Mouse (Mus musculus): ENCODE measurements around the gene Spata33. TPM values are rescaled to one million over a fixed set of nuclear protein-coding genes. Genes with fewer than 3 reads are reported as not detected.

The Spata33 gene
- total RNA-seq, 1 experiment = 1.2 TPM

DNA sequence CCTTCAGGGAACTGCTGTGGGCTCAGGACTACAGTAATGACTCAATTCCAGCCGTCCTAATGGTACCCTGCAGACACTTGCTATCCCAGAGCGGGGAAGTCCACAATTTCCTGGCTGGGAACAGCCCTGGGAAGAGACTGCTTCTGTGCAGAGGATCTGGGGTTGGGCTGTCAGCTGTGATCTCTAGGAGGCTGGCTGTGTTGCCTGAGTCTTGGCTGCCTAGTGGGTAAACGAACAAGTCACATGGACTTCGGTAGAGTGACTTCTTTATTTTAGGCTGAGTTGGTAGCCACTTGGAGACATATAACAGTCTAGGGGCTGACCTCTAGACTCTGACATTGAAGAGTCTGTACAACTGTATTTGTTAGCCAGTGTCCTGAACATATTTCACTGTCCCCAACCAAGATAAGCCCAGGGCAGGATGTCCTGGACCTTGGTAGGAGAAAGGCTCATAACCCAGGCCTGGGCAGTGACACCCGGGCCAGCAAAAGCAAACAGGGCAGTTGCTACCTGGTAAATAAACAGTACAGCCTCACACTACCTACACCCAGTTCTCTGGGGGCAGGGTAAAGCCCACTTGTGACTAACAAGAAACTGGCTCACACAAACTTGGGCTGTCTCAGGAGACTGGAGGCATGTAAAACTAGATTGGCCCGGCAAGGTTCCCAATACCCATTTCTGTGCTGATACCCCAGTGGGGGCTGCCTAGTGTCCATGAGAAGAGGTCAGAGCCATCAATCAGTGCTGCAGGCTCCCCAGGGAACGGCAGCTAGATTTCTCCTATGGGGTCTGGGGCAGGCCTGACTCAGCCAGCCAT lies 29.7 kb downstream of the Spata33 start:
- in situ Hi-C loops (cut with MboI; ENCODE audit: low sequenced_read_pairs in 2 of 2, unreplicated experiment in 2 of 2) = no loop called here
- Histone ChIP-seq H3K27ac (ENCODE audit: insufficient read depth, low read depth, low read length, poor library complexity, severe bottlenecking) (no peak overlapping the region), H3K9me3 (ENCODE audit: control insufficient read depth, insufficient read depth, low read depth, low read length) (no peaks in the 10 kb centered on the region), H3K4me1 (ENCODE audit: control insufficient read depth in 2 of 2, insufficient read depth in 2 of 2, low read length in 2 of 2, poor library complexity in 1 of 2) (peaks cover 0 to 2% of the 10 kb centered on the region in 2 experiments; a peak in 1 of 4 replicates), H3K4me3 (ENCODE audit: insufficient read depth in 1 of 2, low read depth in 1 of 2, low read length in 2 of 2, poor library complexity in 1 of 2, severe bottlenecking in 1 of 2) (no peak overlapping the region), H3K36me3 (ENCODE audit: control insufficient read depth, insufficient read depth, low read length, poor library complexity, severe bottlenecking) (peaks cover 2% of the 10 kb centered on the region; the same call in 1 of the 2 replicates), H3K9ac (ENCODE audit: insufficient read depth, low read depth, low read length, poor library complexity, severe bottlenecking) (no peak overlapping the region)
- no peak for DNase-seq (ENCODE audit: low read depth, low spot score)
- TF ChIP-seq HCFC1 (IDR thresholded peaks at IDR 0.05; ENCODE audit: borderline replicate concordance, insufficient read depth, low read length) (no peak), CHD2 (IDR thresholded peaks at IDR 0.05; ENCODE audit: low read depth, low read length) (no peak), MAFK (IDR thresholded peaks at IDR 0.05; ENCODE audit: insufficient read depth, low read depth, low read length) (no peak), ZNF384 (IDR thresholded peaks at IDR 0.05; ENCODE audit: low read depth, low read length) (no peak), ZC3H11A (IDR thresholded peaks at IDR 0.05; ENCODE audit: borderline replicate concordance, low read depth, low read length) (no peak)

DNA sequence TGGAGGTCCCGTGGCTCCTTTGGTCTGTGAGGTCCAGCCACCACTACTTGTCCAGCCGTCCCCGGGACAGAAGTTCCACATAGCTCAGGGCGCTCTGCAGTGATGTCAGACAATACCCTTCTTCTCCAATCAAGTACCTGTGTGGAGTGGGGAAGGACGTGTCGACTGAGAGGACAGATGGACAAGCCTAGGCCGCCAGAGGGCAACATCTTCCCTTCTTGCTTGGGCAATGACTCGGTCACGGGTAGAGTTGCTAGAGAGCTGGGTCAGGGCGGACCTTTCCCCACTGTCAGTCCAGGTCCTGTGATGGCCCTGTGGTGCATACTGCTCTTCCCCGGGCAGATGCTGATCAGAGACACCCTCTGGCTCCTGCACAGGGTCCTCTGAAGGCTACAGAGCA lies 30.4 kb downstream of the Spata33 start:
- no peak for TF ChIP-seq MAFK (IDR thresholded peaks at IDR 0.05; ENCODE audit: insufficient read depth, low read depth, low read length)
- TF ChIP-seq ZC3H11A (IDR thresholded peaks at IDR 0.05; ENCODE audit: borderline replicate concordance, low read depth, low read length) = no peak
- no peak for TF ChIP-seq HCFC1 (IDR thresholded peaks at IDR 0.05; ENCODE audit: borderline replicate concordance, insufficient read depth, low read length)
- no peak for TF ChIP-seq ZNF384 (IDR thresholded peaks at IDR 0.05; ENCODE audit: low read depth, low read length)
- no peak for TF ChIP-seq CHD2 (IDR thresholded peaks at IDR 0.05; ENCODE audit: low read depth, low read length)
- no peak for DNase-seq (ENCODE audit: low read depth, low spot score)
- Histone ChIP-seq H3K4me1 (ENCODE audit: control insufficient read depth in 2 of 2, insufficient read depth in 2 of 2, low read length in 2 of 2, poor library complexity in 1 of 2) (peaks cover 0 to 2% of the 10 kb centered on the region in 2 experiments; a peak in 1 of 4 replicates), H3K9me3 (ENCODE audit: control insufficient read depth, insufficient read depth, low read depth, low read length) (no peaks in the 10 kb centered on the region), H3K36me3 (ENCODE audit: control insufficient read depth, insufficient read depth, low read length, poor library complexity, severe bottlenecking) (peaks cover 2% of the 10 kb centered on the region; the same call in 1 of the 2 replicates), H3K27ac (ENCODE audit: insufficient read depth, low read depth, low read length, poor library complexity, severe bottlenecking) (no peak overlapping the region), H3K9ac (ENCODE audit: insufficient read depth, low read depth, low read length, poor library complexity, severe bottlenecking) (no peak overlapping the region), H3K4me3 (ENCODE audit: insufficient read depth in 1 of 2, low read depth in 1 of 2, low read length in 2 of 2, poor library complexity in 1 of 2, severe bottlenecking in 1 of 2) (no peak overlapping the region)
- in situ Hi-C loops (cut with MboI; ENCODE audit: low sequenced_read_pairs in 2 of 2, unreplicated experiment in 2 of 2) = no loop called here

DNA sequence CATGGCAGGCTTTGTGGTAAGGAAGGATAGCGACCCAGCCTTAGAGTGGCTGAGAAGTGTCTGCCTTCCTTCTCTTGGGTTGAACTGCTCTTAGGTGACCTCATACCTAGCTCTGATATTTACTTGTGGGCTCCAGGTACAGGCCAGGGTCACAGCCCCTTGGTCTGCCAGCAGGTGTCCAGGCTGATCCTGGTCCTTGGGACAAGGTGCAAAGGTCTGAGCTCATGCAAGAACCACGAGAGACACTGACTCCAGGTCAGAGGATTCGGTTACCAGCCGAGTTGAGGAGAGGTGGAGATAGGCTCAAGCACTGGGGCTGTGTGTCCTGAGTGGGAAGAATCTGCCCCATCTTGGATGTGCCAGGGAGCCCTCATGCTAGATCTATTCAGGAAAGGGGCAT lies 31.8 kb downstream of the Spata33 start:
- peaks cover 0 to 2% of the 10 kb centered on the region in 2 experiments; a peak in 1 of 4 replicates for H3K4me1 ChIP-seq (ENCODE audit: control insufficient read depth in 2 of 2, insufficient read depth in 2 of 2, low read length in 2 of 2, poor library complexity in 1 of 2)
- no peak overlapping the region for H3K9ac ChIP-seq (ENCODE audit: insufficient read depth, low read depth, low read length, poor library complexity, severe bottlenecking)
- H3K9me3 ChIP-seq (ENCODE audit: control insufficient read depth, insufficient read depth, low read depth, low read length) = no peaks in the 10 kb centered on the region
- H3K4me3 ChIP-seq (ENCODE audit: insufficient read depth in 1 of 2, low read depth in 1 of 2, low read length in 2 of 2, poor library complexity in 1 of 2, severe bottlenecking in 1 of 2) = no peak overlapping the region
- in situ Hi-C loops (cut with MboI; ENCODE audit: low sequenced_read_pairs in 2 of 2, unreplicated experiment in 2 of 2) = no loop called here
- DNase-seq (ENCODE audit: low read depth, low spot score) = no peak
- peaks cover 2% of the 10 kb centered on the region; the same call in 1 of the 2 replicates for H3K36me3 ChIP-seq (ENCODE audit: control insufficient read depth, insufficient read depth, low read length, poor library complexity, severe bottlenecking)
- no peak overlapping the region for H3K27ac ChIP-seq (ENCODE audit: insufficient read depth, low read depth, low read length, poor library complexity, severe bottlenecking)
- TF ChIP-seq CHD2 (IDR thresholded peaks at IDR 0.05; ENCODE audit: low read depth, low read length) (no peak), MAFK (IDR thresholded peaks at IDR 0.05; ENCODE audit: insufficient read depth, low read depth, low read length) (no peak), HCFC1 (IDR thresholded peaks at IDR 0.05; ENCODE audit: borderline replicate concordance, insufficient read depth, low read length) (no peak), ZC3H11A (IDR thresholded peaks at IDR 0.05; ENCODE audit: borderline replicate concordance, low read depth, low read length) (no peak), ZNF384 (IDR thresholded peaks at IDR 0.05; ENCODE audit: low read depth, low read length) (no peak)

DNA sequence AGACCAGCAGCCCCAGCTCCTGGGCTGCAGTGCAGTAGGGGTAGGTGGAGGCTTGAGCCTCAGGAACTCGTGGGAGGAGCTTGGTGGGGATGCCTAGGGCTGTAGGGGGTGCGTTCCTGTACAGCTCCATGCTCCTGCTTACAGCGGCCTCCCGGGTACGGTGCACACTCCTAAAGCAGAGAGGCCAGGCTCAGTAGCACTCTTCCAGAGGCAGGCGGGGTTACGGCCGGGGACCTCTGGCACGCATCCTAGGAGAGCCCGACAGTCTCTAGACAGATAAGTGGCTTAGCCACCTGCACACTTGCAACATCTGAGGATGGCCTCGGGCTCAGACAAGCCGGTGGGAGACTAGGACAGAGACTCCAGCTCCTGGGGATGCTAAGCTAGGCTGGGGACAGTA lies 32.9 kb downstream of the Spata33 start:
- Histone ChIP-seq H3K9me3 (ENCODE audit: control insufficient read depth, insufficient read depth, low read depth, low read length) (no peaks in the 10 kb centered on the region), H3K27ac (ENCODE audit: insufficient read depth, low read depth, low read length, poor library complexity, severe bottlenecking) (no peak overlapping the region), H3K9ac (ENCODE audit: insufficient read depth, low read depth, low read length, poor library complexity, severe bottlenecking) (no peak overlapping the region), H3K4me1 (ENCODE audit: control insufficient read depth in 2 of 2, insufficient read depth in 2 of 2, low read length in 2 of 2, poor library complexity in 1 of 2) (peaks cover 0 to 2% of the 10 kb centered on the region in 2 experiments; a peak in 1 of 4 replicates), H3K4me3 (ENCODE audit: insufficient read depth in 1 of 2, low read depth in 1 of 2, low read length in 2 of 2, poor library complexity in 1 of 2, severe bottlenecking in 1 of 2) (no peak overlapping the region), H3K36me3 (ENCODE audit: control insufficient read depth, insufficient read depth, low read length, poor library complexity, severe bottlenecking) (peaks cover 2% of the 10 kb centered on the region; the same call in 1 of the 2 replicates)
- TF ChIP-seq CHD2 (IDR thresholded peaks at IDR 0.05; ENCODE audit: low read depth, low read length) (no peak), HCFC1 (IDR thresholded peaks at IDR 0.05; ENCODE audit: borderline replicate concordance, insufficient read depth, low read length) (no peak), ZNF384 (IDR thresholded peaks at IDR 0.05; ENCODE audit: low read depth, low read length) (no peak), ZC3H11A (IDR thresholded peaks at IDR 0.05; ENCODE audit: borderline replicate concordance, low read depth, low read length) (no peak), MAFK (IDR thresholded peaks at IDR 0.05; ENCODE audit: insufficient read depth, low read depth, low read length) (no peak)
- DNase-seq (ENCODE audit: low read depth, low spot score) = no peak
- in situ Hi-C loops (cut with MboI; ENCODE audit: low sequenced_read_pairs in 2 of 2, unreplicated experiment in 2 of 2) = no loop called here

Measured in ES-E14 (cell line).